Mouse (Mus musculus): Measurements from ENCODE around the gene Tmem206. TPM values are rescaled to one million over a fixed set of nuclear protein-coding genes. Genes with fewer than 3 reads are reported as not detected.

The Tmem206 gene
- 27.3 TPM for polyA plus RNA-seq (2017; shearing (Covaris generic))

GRCm38 (mm10) chr1:191325726-191326232, at the start of gene Tmem206:
TSS of gene Tmem206 (plus strand) at chr1:191325912.

GRCm38 (mm10) chr1:191317591-191318196, 8.0 kb upstream of the Tmem206 start, which contains the start of gene Nenf:
TSS of gene Nenf (minus strand) at chr1:191318194.

Other genes starting within 250 kb of the Tmem206 start
- gene Batf3, start 228.1 kb upstream of the Tmem206 start, polyA plus RNA-seq (2017; shearing (Covaris generic)) = 0.30 TPM
- not detected for gene Fam71a, start 161.1 kb upstream of the Tmem206 start, polyA plus RNA-seq (2017; shearing (Covaris generic))
- gene Atf3, start 107.9 kb upstream of the Tmem206 start, polyA plus RNA-seq (2017; shearing (Covaris generic)) = 0.32 TPM
- 14.4 TPM for gene Nenf, start 7.7 kb upstream of the Tmem206 start, polyA plus RNA-seq (2017; shearing (Covaris generic))
- gene Ppp2r5a, start 77.4 kb downstream of the Tmem206 start, polyA plus RNA-seq (2017; shearing (Covaris generic)) = 315 TPM
- 6.2 TPM for gene Dtl, start 249.6 kb downstream of the Tmem206 start, polyA plus RNA-seq (2017; shearing (Covaris generic))
- gene Ints7, start 249.7 kb downstream of the Tmem206 start, polyA plus RNA-seq (2017; shearing (Covaris generic)) = 45.3 TPM